Mouse (Mus musculus) spleen, adult 2 months (tissue): ENCODE data around the gene Kctd11.
"Not testable (repeated sequence)": the region's sequence is repeated elsewhere in the genome, so short reads cannot be mapped to it uniquely, and the experiment has no call there.

Experiments used
- CTCF ChIP-seq: fragments of 200-500 bp; IDR thresholded peaks from 2 replicates; pipeline ENCODE4 v1.5.1; 2011; ENCODE audit warnings: mild to moderate bottlenecking, inconsistent platforms; ENCODE audit not compliant: insufficient read depth, insufficient read length, insufficient replicate concordance; ENCODE audit errors: extremely low read depth
- POLR2A ChIP-seq: fragments of 200-500 bp; IDR thresholded peaks from 2 replicates; pipeline ENCODE4 v1.6.1; 2011; ENCODE audit warnings: low read depth, low read length, inconsistent platforms

- not testable (repeated sequence) for TF ChIP-seq POLR2A, CTCF
These were observed 17.5 kb downstream of the Kctd11 start for GRCm38 (mm10) chr11:69863729-69864128.
